Mouse (Mus musculus) myocyte (in vitro differentiated cells): ENCODE measurements around the gene Xirp1.

Experiments
- MAX ChIP-seq: IDR thresholded peaks from one replicate; pipeline ENCODE4 v1.6.1; 2011; ENCODE audit warnings: low read depth, mild to moderate bottlenecking, control low read depth
- MYOD1 ChIP-seq, 3 experiments: IDR thresholded peaks; one replicate each; pipeline ENCODE4 v1.6.1; 2011; ENCODE audit warnings: control low read depth in 2 of 3, low read depth in 2 of 3, mild to moderate bottlenecking in 2 of 3, moderate library complexity in 1 of 3; ENCODE audit not compliant: insufficient read length in 2 of 3, control insufficient read depth in 1 of 3
- POLR2A ChIP-seq: IDR thresholded peaks from one replicate; pipeline ENCODE4 v1.6.1; 2011; ENCODE audit warnings: low read depth, mild to moderate bottlenecking, control low read depth, moderate library complexity; ENCODE audit not compliant: insufficient read length
- SRF ChIP-seq: IDR thresholded peaks from one replicate; pipeline ENCODE4 v1.6.1; 2011; ENCODE audit warnings: low read depth; ENCODE audit not compliant: control insufficient read depth, insufficient read length
- TCF12 ChIP-seq: IDR thresholded peaks from one replicate; pipeline ENCODE4 v1.6.1; 2011; ENCODE audit warnings: mild to moderate bottlenecking, control low read depth; ENCODE audit not compliant: poor library complexity, insufficient read depth, severe bottlenecking
- USF1 ChIP-seq: IDR thresholded peaks from one replicate; pipeline ENCODE4 v1.6.1; 2011; ENCODE audit warnings: low read depth, mild to moderate bottlenecking, control low read depth, moderate library complexity

GRCm38 (mm10) chr9:120043115-120043514 lies 19.7 kb upstream of the Xirp1 start:
- TF ChIP-seq POLR2A (no peak), MYOD1 (IDR thresholded peaks at IDR 0.05; ENCODE audit: control insufficient read depth in 1 of 3, insufficient read length in 2 of 3, low read depth in 2 of 3) (no peak), SRF (no peak), MAX (no peak), TCF12 (no peak), USF1 (no peak)
